Mouse (Mus musculus): ENCODE results near the gene Glud1. TPM values are rescaled to one million over a fixed set of nuclear protein-coding genes. Genes with fewer than 3 reads are reported as not detected.

Gene Glud1
- total and polyA plus RNA-seq, 3 experiments, result 57.1 to 125 (median 92.3) TPM

GRCm38 (mm10) chr14:34311691-34312090 is 1.2 kb downstream of the Glud1 start:
- peaks cover 6 to 33% of the 10 kb centered on the region in 2 experiments for H3K36me3 ChIP-seq (ENCODE audit: control insufficient read depth in 1 of 2, insufficient read depth in 2 of 2, low read length in 2 of 2)
- H3K27ac ChIP-seq (ENCODE audit: control insufficient read depth, low read depth, low read length), result peak overlapping the region; percentile 63; the same call in 1 of the 2 replicates
- peak; percentile 73 for DNase-seq (ENCODE audit: low read depth, low spot score)
- H3K4me3 ChIP-seq (ENCODE audit: control insufficient read depth in 1 of 2, insufficient read depth in 1 of 2, low read depth in 2 of 2, low read length in 2 of 2), result peak overlapping the region; percentile 91 to 93
- H3K9ac ChIP-seq (ENCODE audit: control insufficient read depth, low read depth, low read length, poor library complexity, severe bottlenecking), result peak overlapping the region; percentile 96
- TF ChIP-seq BHLHE40 (IDR thresholded peaks at IDR 0.05; ENCODE audit: borderline replicate concordance, low read depth, low read length) (no peak), ZC3H11A (IDR thresholded peaks at IDR 0.05; ENCODE audit: low read depth, low read length) (no peak), KAT2A (conservative IDR thresholded peaks at IDR 0.05; ENCODE audit: low read depth, low read length) (no peak), POLR2A (IDR thresholded peaks at IDR 0.05; ENCODE audit: control insufficient read depth in 1 of 2, insufficient read depth in 1 of 2, low read depth in 1 of 2, low read length in 2 of 2, poor library complexity in 1 of 2) (no peak), MAX (IDR thresholded peaks at IDR 0.05; ENCODE audit: low read length) (no peak; the same call in 1 of the 2 replicates), USF1 (IDR thresholded peaks at IDR 0.05; ENCODE audit: low read depth, low read length) (no peak), CTCF (IDR thresholded peaks at IDR 0.05 in 2 of 3, conservative IDR thresholded peaks at IDR 0.05 in 1 of 3; ENCODE audit: control insufficient read depth in 1 of 3, insufficient read depth in 1 of 3, low read depth in 2 of 3, low read length in 3 of 3, poor library complexity in 1 of 3, severe bottlenecking in 1 of 3) (no peak), JUND (IDR thresholded peaks at IDR 0.05; ENCODE audit: low read depth, low read length) (no peak), ETS1 (IDR thresholded peaks at IDR 0.05; ENCODE audit: low read depth, low read length) (no peak), ZMIZ1 (IDR thresholded peaks at IDR 0.05; ENCODE audit: low read depth, low read length) (0 out of 2 replicates have a peak, but pooled peaks have one; percentile 11), TAL1 (IDR thresholded peaks at IDR 0.05; ENCODE audit: low read length) (no peak), NELFE (IDR thresholded peaks at IDR 0.05; ENCODE audit: low read depth, low read length) (no peak), SMC3 (IDR thresholded peaks at IDR 0.05; ENCODE audit: low read depth, low read length) (no peak), E2F4 (IDR thresholded peaks at IDR 0.05; ENCODE audit: borderline replicate concordance, low read depth, low read length) (no peak), GABPA (IDR thresholded peaks at IDR 0.05; ENCODE audit: low read depth, low read length) (no peak), CHD1 (IDR thresholded peaks at IDR 0.05; ENCODE audit: low read depth, low read length) (no peak), RCOR1 (IDR thresholded peaks at IDR 0.05; ENCODE audit: low read depth, low read length) (no peak), NRF1 (IDR thresholded peaks at IDR 0.05; ENCODE audit: insufficient read depth, low read depth, low read length, poor library complexity, severe bottlenecking) (no peak), UBTF (IDR thresholded peaks at IDR 0.05; ENCODE audit: borderline replicate concordance, insufficient read depth, low read depth, low read length) (no peak), POLR2AphosphoS2 (IDR thresholded peaks at IDR 0.05; ENCODE audit: low read length) (no peak), USF2 (IDR thresholded peaks at IDR 0.05; ENCODE audit: borderline replicate concordance in 1 of 2, insufficient read depth in 1 of 2, low read depth in 1 of 2, low read length in 2 of 2) (no peak), GATA1 (IDR thresholded peaks at IDR 0.05; ENCODE audit: low read depth, low read length) (no peak), SIN3A (IDR thresholded peaks at IDR 0.05; ENCODE audit: low read length) (peak; percentile 56; the same call in 1 of the 2 replicates), CHD2 (IDR thresholded peaks at IDR 0.05; ENCODE audit: low read length) (no peak), HCFC1 (IDR thresholded peaks at IDR 0.05; ENCODE audit: low read depth, low read length) (peak; percentile 33; the same call in 1 of the 2 replicates), ELF1 (IDR thresholded peaks at IDR 0.05; ENCODE audit: low read depth, low read length) (no peak), TBP (IDR thresholded peaks at IDR 0.05; ENCODE audit: low read depth, low read length) (0 out of 2 replicates have a peak, but pooled peaks have one; percentile 20), MYC (IDR thresholded peaks at IDR 0.05; ENCODE audit: low read depth, low read length) (no peak), MEF2A (IDR thresholded peaks at IDR 0.05; ENCODE audit: extremely low read depth, insufficient replicate concordance, low read depth, low read length, poor library complexity, severe bottlenecking) (no peak), MXI1 (IDR thresholded peaks at IDR 0.05; ENCODE audit: low read depth, low read length) (0 out of 2 replicates have a peak, but pooled peaks have one; percentile 13), TCF12 (IDR thresholded peaks at IDR 0.05; ENCODE audit: low read depth, low read length) (no peak), POLR2AphosphoS5 (IDR thresholded peaks at IDR 0.05; ENCODE audit: borderline replicate concordance, low read depth, low read length) (no peak), ZNF384 (IDR thresholded peaks at IDR 0.05; ENCODE audit: low read depth, low read length) (no peak)
- H3K4me1 ChIP-seq (ENCODE audit: control insufficient read depth in 1 of 2, insufficient read depth in 2 of 2, low read length in 2 of 2), result peaks cover 12 to 30% of the 10 kb centered on the region in 2 experiments
- H3K27me3 ChIP-seq (ENCODE audit: control insufficient read depth in 1 of 2, insufficient read depth in 2 of 2, low read length in 2 of 2), result no peaks in the 10 kb centered on the region
- no peaks in the 10 kb centered on the region for H3K9me3 ChIP-seq (replicated peaks; ENCODE audit: insufficient read depth, low read length)
- H3K79me2 ChIP-seq (ENCODE audit: control insufficient read depth, insufficient read depth, low read length, poor library complexity), result peaks cover 43% of the 10 kb centered on the region
